Mouse (Mus musculus) urinary bladder, postnatal 14 days (tissue): ENCODE results near the gene Ovol2.
A peak's percentile ranks its signal among the peaks of the same experiment; 100 is the strongest.

ENCODE experiments used
- DNase-seq: peaks from one replicate; pipeline ENCODE4 v3.0.0; 2021; ENCODE audit warnings: low spot score

Gene Ovol2

GRCm38 (mm10) chr2:144324218-144324617 is 7.7 kb downstream of the Ovol2 start:
- DNase-seq: no peak

- DNase-seq: no peak
Observed at GRCm38 (mm10) chr2:144311372-144311771, 20.6 kb downstream of the Ovol2 start.

- DNase-seq: no peak
Observed at GRCm38 (mm10) chr2:144310273-144310672, 21.7 kb downstream of the Ovol2 start.

GRCm38 (mm10) chr2:144308561-144308960 is 23.4 kb downstream of the Ovol2 start:
- DNase-seq: no peak

- no peak for DNase-seq
Observed at GRCm38 (mm10) chr2:144305721-144306294, 26.1 kb downstream of the Ovol2 start.

- DNase-seq: no peak
Observed at GRCm38 (mm10) chr2:144301101-144301500, 30.8 kb downstream of the Ovol2 start.

- DNase-seq: peak; percentile 23
Observed at GRCm38 (mm10) chr2:144299749-144300669, 31.9 kb downstream of the Ovol2 start.

- no peak for DNase-seq
Observed at GRCm38 (mm10) chr2:144295145-144295735, 36.7 kb downstream of the Ovol2 start.

- no peak for DNase-seq
Observed at GRCm38 (mm10) chr2:144291600-144292305, 40.2 kb downstream of the Ovol2 start.

GRCm38 (mm10) chr2:144290321-144290720 is 41.6 kb downstream of the Ovol2 start:
- no peak for DNase-seq

GRCm38 (mm10) chr2:144281417-144281816 is 50.5 kb downstream of the Ovol2 start:
- DNase-seq: no peak

- DNase-seq: no peak
Observed at GRCm38 (mm10) chr2:144280568-144280967, 51.4 kb downstream of the Ovol2 start.

GRCm38 (mm10) chr2:144279742-144280141 is 52.2 kb downstream of the Ovol2 start:
- peak; percentile 65 for DNase-seq

GRCm38 (mm10) chr2:144276885-144277284 is 55.1 kb downstream of the Ovol2 start:
- no peak for DNase-seq

- DNase-seq: no peak
Observed at GRCm38 (mm10) chr2:144274741-144275140, 57.2 kb downstream of the Ovol2 start.

- DNase-seq: no peak
Observed at GRCm38 (mm10) chr2:144272088-144272487, 59.9 kb downstream of the Ovol2 start.

GRCm38 (mm10) chr2:144270507-144271420 is 61.2 kb downstream of the Ovol2 start, which contains the start of the genes Mgme1 and Snx5:
Gene Mgme1 (plus strand): TSS chr2:144270663.
Gene Snx5 (minus strand): TSS chr2:144270906.
- DNase-seq: peak; percentile 93

GRCm38 (mm10) chr2:144269679-144270475 is 62.1 kb downstream of the Ovol2 start:
- DNase-seq: no peak

- no peak for DNase-seq
Observed at GRCm38 (mm10) chr2:144269306-144269650, 62.7 kb downstream of the Ovol2 start.
